Mouse (Mus musculus) thymus, postnatal 0 days (tissue): Measurements from ENCODE around the gene Fam129a. TPM values are rescaled to one million over a fixed set of nuclear protein-coding genes. Genes with fewer than 3 reads are reported as not detected.
A peak's percentile ranks its signal among the peaks of the same experiment; 100 is the strongest.
"Not testable (repeated sequence)": the region's sequence is repeated elsewhere in the genome, so short reads cannot be mapped to it uniquely, and the experiment has no call there.

Experiments used
- DNase-seq: peaks from one replicate; pipeline ENCODE4 v3.0.0-alpha.2; 2015; ENCODE audit warnings: low spot score
- polyA plus RNA-seq: library from polyadenylated mRNA; unstranded; fragments of >200 nt; fragmentation: Nextera tagmentation; extraction: Ambion mirVana; gene quantifications from 2 replicates; pipeline ENCODE4 v1.2.1, GENCODE M21; 2015

The Fam129a gene
- polyA plus RNA-seq, 1 experiment from 2014 or later = 12.6 TPM

GRCm38 (mm10) chr1:151723771-151724170 lies 152.8 kb downstream of the Fam129a start:
- no peak for DNase-seq

DNA sequence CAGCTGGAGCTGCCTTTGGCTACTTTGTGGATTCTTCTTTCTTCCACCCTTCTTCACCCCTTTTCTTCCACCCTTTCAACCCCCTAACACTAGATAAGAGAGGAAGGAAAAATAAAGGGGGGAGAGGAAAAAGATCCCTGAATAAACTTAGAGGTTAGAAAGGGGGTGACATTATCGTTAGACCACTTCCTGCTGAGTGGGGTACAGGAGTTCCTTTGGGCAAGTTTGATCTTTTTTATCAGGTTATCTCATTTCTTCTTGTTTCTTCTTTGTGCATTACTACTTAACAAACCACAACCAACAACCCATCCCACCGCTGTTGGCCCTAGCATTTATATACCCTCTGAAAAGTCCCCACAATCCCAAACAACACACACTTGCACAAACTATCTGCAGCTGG lies 154.6 kb downstream of the Fam129a start:
- DNase-seq = no peak

DNA sequence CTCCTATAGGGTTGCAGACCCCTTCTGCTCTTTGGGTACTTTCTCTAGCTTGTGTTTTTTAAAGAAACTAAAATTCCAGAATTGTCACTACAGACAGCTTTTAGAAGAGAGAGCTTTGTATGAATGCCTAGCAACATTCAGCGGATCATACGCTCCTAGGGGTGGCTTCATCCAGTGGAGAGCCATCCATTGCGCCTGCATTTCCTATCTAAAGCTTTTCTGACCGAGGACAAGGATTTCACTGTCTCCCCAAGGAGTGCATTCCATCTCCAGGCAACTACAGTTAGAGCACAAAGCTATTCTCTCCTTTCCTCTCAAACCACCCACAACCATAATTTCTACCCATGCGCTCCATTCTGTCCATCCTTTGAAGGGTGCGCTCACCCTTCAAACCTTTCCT lies 155.4 kb downstream of the Fam129a start:
- DNase-seq = no peak

GRCm38 (mm10) chr1:151728141-151728540 lies 157.2 kb downstream of the Fam129a start:
- DNase-seq = no peak

DNA sequence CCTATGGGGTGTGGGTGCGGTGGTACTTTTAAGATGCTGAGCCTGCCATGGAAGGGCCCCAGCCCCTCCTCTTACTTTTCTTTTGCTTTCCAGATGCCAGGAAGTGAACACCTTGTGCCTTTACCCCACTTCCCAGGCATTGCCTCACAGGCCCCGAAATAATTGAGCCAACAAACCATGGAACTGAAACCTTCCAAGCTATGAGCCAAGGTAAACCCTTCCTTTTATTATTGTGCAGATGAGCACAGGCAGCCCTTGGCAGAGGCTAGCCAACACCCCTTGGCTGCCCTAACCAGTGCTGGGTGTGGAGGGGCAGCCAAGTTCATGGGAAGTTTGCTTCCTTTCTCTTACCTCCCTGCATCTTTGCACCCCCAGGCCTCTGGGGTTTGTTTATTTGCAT lies 166.2 kb downstream of the Fam129a start:
- DNase-seq = no peak

DNA sequence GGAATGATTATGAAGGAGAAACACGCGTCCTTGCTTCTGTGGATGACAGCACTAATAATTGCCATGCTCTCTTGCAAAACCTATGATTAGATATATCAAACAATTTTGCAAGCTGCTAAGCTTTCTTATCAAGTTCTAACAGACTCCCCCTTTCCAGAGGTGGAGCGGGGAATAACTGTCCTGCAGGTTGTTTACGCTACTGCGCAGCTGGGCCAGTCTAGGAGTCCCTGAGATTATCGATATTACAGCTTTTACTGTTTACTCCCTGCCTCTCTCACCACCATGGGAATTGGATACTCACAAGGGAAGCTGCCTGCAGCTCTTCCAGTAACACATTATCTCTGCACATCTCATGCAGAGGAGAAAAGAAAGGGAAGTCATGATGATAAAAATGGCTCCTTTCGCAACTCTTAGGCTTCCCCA lies 170.2 kb downstream of the Fam129a start:
- DNase-seq = no peak

DNA sequence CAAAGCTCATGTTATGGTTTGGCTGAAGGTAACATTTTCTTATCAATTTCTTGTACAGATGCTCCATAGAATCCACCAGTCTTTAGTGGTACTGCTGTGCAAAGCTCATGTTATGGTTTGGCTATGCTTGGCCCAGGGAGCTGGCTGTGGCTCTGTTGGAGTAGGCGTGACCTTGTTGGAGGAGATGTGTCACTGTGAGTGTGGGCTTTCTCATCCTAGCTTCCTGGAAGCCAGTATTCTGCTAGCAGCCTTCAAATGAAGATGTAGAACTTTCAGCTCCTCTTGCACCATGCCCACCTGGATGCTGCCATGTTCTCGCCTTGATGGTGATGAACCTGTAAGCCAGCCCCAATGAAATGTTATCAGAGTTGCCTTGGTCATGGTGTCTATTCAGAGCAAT lies 178.9 kb downstream of the Fam129a start:
- not testable (repeated sequence) for DNase-seq

DNA sequence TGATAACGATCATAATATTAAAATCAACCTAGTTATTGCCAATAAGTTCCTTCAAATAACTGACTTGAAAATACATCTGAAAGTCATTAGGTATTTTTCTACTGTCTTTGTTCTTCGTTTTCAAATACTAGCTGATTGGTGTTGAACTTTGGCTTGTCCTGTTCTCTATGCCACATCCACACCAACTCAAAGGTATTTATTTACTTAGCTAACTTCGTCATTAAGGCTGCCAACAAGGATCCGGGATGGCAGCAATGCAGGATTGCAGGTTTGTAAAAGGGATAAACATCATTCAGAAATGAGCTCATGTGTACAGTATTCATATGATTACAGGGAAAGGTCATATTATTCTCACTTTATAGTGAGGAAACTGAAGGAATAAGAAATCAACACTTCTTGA lies 182.0 kb downstream of the Fam129a start:
- DNase-seq = no peak

- DNase-seq = no peak
Measured at GRCm38 (mm10) chr1:151753374-151753929, 182.5 kb downstream of the Fam129a start.

GRCm38 (mm10) chr1:151754028-151754489 lies 183.1 kb downstream of the Fam129a start:
- DNase-seq = peak; percentile 62

DNA sequence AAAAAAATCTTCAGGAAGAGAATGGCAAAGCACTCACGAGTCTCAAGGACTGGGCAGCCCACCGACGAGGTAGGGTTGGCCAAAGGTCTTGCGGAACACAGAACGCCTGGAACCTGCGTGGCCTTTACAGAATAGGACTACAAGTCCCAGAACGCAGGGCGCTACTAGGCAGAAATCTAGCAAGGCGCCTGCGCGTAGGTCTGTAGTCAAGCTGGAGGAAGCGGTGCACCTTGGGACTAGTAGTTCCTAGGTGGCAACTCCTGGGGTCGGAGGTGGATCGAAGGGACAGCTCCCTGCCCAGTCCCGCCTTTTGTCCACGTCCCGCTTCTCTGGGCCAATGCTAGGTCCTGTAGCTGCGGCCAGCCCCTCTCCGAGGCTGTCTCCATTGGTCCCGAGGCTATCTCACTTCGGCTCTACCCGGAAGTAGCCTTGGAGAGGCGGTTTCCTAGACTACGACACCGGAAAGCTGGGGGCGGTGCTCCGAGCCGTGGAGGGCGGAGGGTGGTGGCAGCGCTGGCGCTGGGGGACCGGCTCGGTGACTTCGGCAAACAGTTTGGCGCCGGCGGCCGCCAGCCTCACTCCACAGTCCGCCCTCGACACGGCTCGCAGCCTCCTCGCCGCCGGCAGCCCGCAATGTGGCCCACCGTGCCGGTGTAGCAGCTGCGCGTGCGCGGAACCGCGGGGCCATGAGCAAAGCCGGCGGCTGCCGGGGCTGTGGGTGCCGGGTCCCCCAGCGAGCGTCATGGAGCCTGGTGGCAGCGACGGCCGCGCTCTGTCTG lies 184.1 kb downstream of the Fam129a start, which contains the start of gene Edem3:
Gene Edem3 (plus strand): TSS at position 491 of the 779 bp plus-strand sequence.
- DNase-seq = peak; percentile 97

GRCm38 (mm10) chr1:151755660-151756424 lies 184.9 kb downstream of the Fam129a start:
- DNase-seq = no peak

- peak; percentile 11 for DNase-seq
Measured at GRCm38 (mm10) chr1:151756425-151756728, 185.4 kb downstream of the Fam129a start.

DNA sequence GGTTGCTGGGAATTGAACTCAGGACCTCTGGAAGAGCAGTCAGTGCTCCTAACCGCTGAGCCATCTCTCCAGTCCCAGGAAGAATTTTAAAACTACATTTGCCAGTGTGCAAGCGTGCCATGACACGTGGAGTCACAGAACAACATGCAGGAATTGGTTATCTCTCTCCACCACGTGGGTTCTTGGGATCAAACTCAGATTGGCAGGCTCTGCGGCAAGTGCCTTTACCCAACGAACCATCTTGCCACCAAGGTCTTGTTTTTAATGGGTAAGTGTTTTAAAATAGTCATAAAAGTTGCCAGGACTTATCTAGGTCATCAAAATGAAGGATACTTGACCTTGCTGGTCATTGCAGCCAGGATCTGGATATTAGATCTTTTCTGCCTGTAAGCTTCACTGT lies 187.3 kb downstream of the Fam129a start:
- DNase-seq = no peak

- no peak for DNase-seq
Measured at GRCm38 (mm10) chr1:151758991-151759390, 188.0 kb downstream of the Fam129a start.

- no peak for DNase-seq
Measured at GRCm38 (mm10) chr1:151764236-151764635, 193.2 kb downstream of the Fam129a start.

GRCm38 (mm10) chr1:151766166-151766565 lies 195.2 kb downstream of the Fam129a start:
- DNase-seq = peak; percentile 28

DNA sequence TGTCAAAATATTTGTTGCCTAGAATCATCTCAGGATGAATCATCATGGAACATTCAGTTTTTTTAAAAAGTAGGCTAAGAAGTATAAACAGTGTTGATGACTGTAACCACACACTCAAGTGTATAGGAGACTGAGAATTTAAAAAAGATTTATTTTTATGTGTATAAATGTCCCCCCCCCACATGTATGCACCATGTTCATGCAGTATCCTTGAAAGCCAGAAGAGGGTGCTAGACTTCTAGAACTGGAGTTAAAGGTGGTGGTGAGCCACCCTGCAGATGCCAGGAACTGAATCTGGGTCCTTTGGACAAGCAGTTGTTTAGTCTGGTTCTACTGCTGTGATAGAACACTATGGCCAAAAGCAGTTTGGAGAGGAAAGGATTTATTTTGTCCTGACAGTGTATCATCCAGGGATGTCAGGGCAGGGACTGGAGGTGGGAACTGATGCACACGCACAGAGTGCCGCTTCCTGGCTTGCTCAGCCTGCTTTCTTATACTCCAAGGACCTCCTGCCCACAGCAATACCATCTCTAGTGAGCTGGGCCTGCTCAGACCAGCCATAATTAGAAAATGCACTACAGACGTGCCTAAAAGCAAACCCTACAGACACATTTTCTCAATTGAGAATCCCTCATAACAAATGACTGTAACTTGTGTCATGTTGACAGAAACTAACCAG lies 196.1 kb downstream of the Fam129a start:
- DNase-seq = peak; percentile 22

DNA sequence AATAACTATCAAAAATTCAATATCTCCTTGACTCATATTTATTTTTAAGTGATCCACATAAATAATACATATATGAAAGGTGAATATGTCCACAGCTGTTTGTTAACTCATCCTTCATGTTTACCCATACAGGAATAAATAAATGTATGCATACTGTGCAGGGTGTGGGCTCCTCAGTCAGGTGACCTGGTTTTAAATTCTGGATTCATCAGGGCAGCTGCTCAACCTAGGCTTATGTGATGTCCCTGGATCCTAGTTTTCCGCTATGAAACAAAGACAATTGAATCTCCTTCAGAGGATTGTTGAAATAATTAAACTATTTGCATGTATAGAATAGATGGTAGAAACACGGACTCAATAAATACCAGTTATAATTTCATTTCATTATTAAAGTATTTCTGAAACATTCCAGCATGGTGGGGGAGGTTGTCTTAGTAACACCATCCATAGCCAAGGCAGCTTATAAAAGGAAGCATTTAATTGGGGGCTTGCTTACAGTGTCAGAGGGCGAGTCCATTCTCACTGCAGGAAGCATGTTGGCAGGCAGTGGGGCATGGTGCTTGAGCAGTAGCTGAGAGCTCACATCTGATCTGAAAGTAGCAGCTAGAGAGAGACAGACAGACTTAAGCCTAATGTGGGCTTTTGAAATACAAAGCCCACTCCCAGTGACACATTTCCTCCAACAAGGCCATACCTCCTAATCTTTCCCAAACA lies 198.4 kb downstream of the Fam129a start:
- no peak for DNase-seq
